Mouse (Mus musculus) cerebellum, adult 2 months (tissue): ENCODE results near the gene Krt88. TPM values are rescaled to one million over a fixed set of nuclear protein-coding genes. Genes with fewer than 3 reads are reported as not detected.

ENCODE experiments used
- DNase-seq, 2 experiments: peaks; one replicate each; pipeline ENCODE4 v3.0.0; 2021
- H3K27ac ChIP-seq: fragments of 200-500 bp; 2 replicates; pipeline ENCODE4 v1.5.1; 2012; ENCODE audit warnings: low read length, control low read depth, inconsistent platforms; ENCODE audit not compliant: insufficient read depth
- H3K27me3 ChIP-seq: fragments of 200-500 bp; 2 replicates; pipeline ENCODE4 v1.6.1; 2012; ENCODE audit warnings: inconsistent platforms, mild to moderate bottlenecking, low read length, moderate library complexity; ENCODE audit not compliant: control insufficient read depth, insufficient read depth
- H3K4me1 ChIP-seq: fragments of 200-500 bp; 2 replicates; pipeline ENCODE4 v1.6.1; 2011; ENCODE audit warnings: low read length; ENCODE audit not compliant: control insufficient read depth, insufficient read depth
- H3K4me3 ChIP-seq: fragments of 200-500 bp; replicated peaks from 2 replicates; pipeline ENCODE3; 2011; ENCODE audit warnings: mild to moderate bottlenecking, low read depth, low read length, control low read depth; ENCODE audit not compliant: insufficient read depth
- CTCF ChIP-seq: fragments of 200-500 bp; IDR thresholded peaks from 2 replicates; pipeline ENCODE4 v1.5.1; 2011; ENCODE audit warnings: low read depth, mild to moderate bottlenecking, control low read depth, low read length, moderate library complexity, borderline replicate concordance; ENCODE audit not compliant: insufficient read depth
- POLR2A ChIP-seq: fragments of 200-500 bp; IDR thresholded peaks from 2 replicates; pipeline ENCODE4 v1.6.1; 2011; ENCODE audit warnings: low read length, control low read depth, borderline replicate concordance; ENCODE audit not compliant: insufficient read depth
- WGBS: fragments of 180-500 bp; shearing (Covaris S2); methylation state at CpG from one replicate; pipeline ENCODE4 v1.1.7; 2018; 5-methylcytosine and 5-hydroxymethylcytosine counted together
- polyA plus RNA-seq: library from polyadenylated mRNA; depleted of rRNA; stranded (reverse); fragments of >200 nt; gene quantifications from 2 replicates; pipeline ENCODE4 v1.2.3, GENCODE M21; 2012; rRNA removed

Gene Krt88
- not detected in 2 replicates for polyA plus RNA-seq

DNA sequence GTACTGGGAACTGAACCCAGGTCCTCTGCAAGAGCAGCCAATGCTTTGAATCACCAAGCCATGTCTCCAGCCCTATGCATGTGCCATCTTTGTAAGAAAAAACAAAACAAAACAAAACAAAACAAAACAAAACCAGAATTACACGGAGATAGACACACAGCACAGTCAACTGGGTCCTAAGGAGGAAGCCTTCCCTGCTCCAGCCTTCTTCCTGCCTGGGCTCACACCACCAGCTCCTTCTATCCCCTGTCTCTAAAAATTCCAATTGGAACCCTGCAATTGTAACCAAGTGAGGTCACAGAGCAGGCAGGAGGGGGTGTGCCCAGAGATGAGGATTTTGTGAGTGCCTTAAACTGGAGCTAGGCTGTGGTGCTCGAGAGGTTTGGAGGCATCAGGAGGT, at the start of gene Krt88:
Krt88 (plus strand) TSS at position 301 of the 400 bp plus-strand sequence.
- WGBS, result 62% methylated on average over 2 of the region's 2 CpGs
- no peaks in the 10 kb centered on the region for H3K27me3 ChIP-seq
- H3K4me1 ChIP-seq, result no peaks in the 10 kb centered on the region
- DNase-seq, result no peak
- no peak within 1 kb of the TSS for H3K4me3 ChIP-seq
- no peak within 1 kb of the TSS for H3K27ac ChIP-seq
- TF ChIP-seq POLR2A (no peak), CTCF (no peak)

GRCm38 (mm10) chr15:101398269-101398668, 49.3 kb upstream of the Krt88 start:
- TF ChIP-seq CTCF (no peak), POLR2A (no peak)
- DNase-seq, result peak in 1 of 2 experiments; percentile 21
- H3K4me3 ChIP-seq, result no peak overlapping the region
- 61% methylated on average over 8 of the region's 8 CpGs for WGBS
- no peaks in the 10 kb centered on the region for H3K4me1 ChIP-seq
- H3K27me3 ChIP-seq, result no peaks in the 10 kb centered on the region
- H3K27ac ChIP-seq, result no peak overlapping the region

DNA sequence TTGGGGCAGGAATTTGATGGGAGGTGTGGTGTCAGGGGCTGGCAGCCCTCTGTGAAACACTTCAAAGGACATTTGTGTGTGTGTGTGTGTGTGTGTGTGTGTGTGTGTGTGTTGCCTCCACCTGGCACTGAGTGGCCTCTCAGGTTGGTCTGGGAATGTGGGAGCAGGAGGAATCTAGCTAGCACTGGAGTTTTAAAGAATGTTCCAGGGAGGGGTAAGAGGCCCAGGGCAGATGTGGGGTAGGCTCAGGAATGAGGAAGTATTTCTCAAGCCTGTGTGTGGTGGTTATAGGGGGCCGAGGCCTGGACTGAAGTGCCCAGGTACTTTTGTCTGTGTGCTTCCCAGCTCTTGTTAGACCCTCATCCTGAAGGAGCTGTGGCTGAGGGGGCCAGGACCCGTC, 36.8 kb upstream of the Krt88 start, which contains the start of gene Krt7:
Krt7 (plus strand) TSS at position 269 of the 400 bp plus-strand sequence.
- DNase-seq, result no peak
- Histone ChIP-seq H3K4me3 (no peak within 1 kb of the TSS), H3K27me3 (no peaks in the 10 kb centered on the region), H3K4me1 (peaks cover 17% of the 10 kb centered on the region), H3K27ac (no peak within 1 kb of the TSS)
- WGBS, result 85% methylated on average over 2 of the region's 2 CpGs
- TF ChIP-seq CTCF (no peak), POLR2A (no peak)

GRCm38 (mm10) chr15:101412188-101412587, 35.4 kb upstream of the Krt88 start:
- peak in 1 of 2 experiments; percentile 9 for DNase-seq
- 24% methylated on average over 31 of the region's 31 CpGs for WGBS
- H3K27ac ChIP-seq, result no peak overlapping the region
- H3K4me3 ChIP-seq, result peak overlapping the region; percentile 11
- no peaks in the 10 kb centered on the region for H3K27me3 ChIP-seq
- TF ChIP-seq CTCF (no peak), POLR2A (no peak)
- H3K4me1 ChIP-seq, result peaks cover 22% of the 10 kb centered on the region

DNA sequence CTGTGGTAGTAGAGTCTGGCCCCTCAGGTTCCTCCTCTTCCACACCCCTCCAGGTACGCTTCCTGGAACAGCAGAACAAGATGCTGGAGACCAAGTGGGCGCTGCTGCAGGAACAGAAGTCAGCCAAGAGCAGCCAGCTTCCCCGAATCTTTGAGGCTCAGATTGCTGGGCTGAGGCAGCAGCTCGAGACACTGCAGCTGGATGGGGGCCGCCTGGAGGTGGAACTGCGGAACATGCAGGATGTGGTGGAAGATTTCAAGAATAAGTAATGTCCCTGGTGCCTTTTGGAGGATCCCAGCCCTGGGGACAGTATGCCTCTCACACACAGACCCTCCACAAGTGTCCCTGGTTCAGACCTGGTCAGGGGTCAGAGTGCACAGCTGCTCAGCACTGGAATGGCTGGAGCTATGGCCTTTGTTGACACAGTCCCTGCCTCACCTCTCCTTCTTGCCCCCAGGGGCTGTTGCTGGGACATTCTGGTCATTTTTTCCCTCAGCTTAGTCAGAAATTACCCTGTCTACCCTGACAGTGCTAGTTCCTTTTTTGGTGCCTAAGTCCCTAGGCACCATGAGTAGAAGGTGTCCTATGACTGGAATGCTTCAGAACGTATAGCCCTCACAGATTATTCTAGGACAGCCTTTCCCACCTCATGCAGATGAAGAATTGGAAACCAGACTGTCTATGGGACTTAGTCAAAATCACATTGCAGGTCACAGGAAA, 33.5 kb upstream of the Krt88 start:
- Histone ChIP-seq H3K4me3 (no peak overlapping the region), H3K27ac (no peak overlapping the region), H3K4me1 (peaks cover 22% of the 10 kb centered on the region), H3K27me3 (no peaks in the 10 kb centered on the region)
- 88% methylated on average over 7 of the region's 7 CpGs for WGBS
- DNase-seq, result no peak
- TF ChIP-seq POLR2A (no peak), CTCF (no peak)

DNA sequence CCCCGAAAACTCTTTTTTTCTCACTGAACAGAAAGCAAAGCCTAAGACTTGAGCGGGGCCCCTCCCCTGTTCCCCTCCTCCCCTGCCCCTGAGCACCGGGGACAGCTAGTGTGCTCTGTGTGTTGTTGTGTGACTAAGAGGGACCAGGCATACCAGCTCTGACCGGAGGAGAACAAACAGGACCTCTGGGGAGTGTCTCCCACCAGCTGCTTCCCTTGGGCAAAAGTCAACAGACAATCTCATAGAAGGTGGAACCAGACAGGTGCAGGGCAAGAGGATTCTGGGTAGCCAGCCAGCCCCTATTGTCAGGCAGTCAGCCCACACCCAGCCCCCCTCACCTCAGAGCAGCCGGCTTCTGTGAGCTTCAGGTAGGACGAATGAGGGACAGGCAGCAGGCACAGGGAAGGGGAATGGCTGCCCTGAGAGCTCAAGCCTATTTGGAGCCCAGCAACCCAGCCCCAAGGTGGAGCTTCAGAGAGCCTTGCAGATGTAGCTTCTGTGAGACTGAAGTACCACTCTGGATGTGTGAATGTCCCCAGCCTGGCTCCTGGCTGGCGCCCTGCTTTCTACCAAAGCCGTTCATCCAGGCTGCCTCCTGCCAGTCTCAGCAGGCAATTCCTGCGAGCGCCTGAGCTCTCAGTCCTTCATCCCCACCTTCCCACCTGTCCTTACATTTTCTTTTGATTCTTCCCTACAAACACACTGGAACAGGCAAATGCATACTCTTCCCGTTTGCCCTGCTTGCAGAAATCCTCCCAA, 32.6 kb upstream of the Krt88 start:
- TF ChIP-seq CTCF (no peak), POLR2A (no peak)
- 32% methylated on average over 11 of the region's 11 CpGs for WGBS
- peak; percentile 57 to 62 for DNase-seq
- Histone ChIP-seq H3K4me1 (peaks cover 22% of the 10 kb centered on the region), H3K27me3 (no peaks in the 10 kb centered on the region), H3K4me3 (no peak overlapping the region), H3K27ac (no peak overlapping the region)

GRCm38 (mm10) chr15:101418950-101419349, 28.6 kb upstream of the Krt88 start:
- 94% methylated on average over 4 of the region's 4 CpGs for WGBS
- TF ChIP-seq POLR2A (no peak), CTCF (no peak)
- no peak for DNase-seq

GRCm38 (mm10) chr15:101420903-101421302, 26.6 kb upstream of the Krt88 start:
- no peaks in the 10 kb centered on the region for H3K27me3 ChIP-seq
- H3K27ac ChIP-seq, result no peak overlapping the region
- 28% methylated on average over 6 of the region's 6 CpGs for WGBS
- peaks cover 4% of the 10 kb centered on the region; the same call in 1 of the 2 replicates for H3K4me1 ChIP-seq
- H3K4me3 ChIP-seq, result no peak overlapping the region
- DNase-seq, result no peak
- TF ChIP-seq POLR2A (no peak), CTCF (no peak)

More at GRCm38 (mm10) chr15:101418950-101419349, 28.6 kb upstream of the Krt88 start:
- Histone ChIP-seq H3K4me3 (no peak overlapping the region), H3K27me3 (no peaks in the 10 kb centered on the region), H3K4me1 (peaks cover 18% of the 10 kb centered on the region), H3K27ac (no peak overlapping the region)

- WGBS, result 37% methylated on average over 5 of the region's 5 CpGs
- DNase-seq, result no peak
- no peaks in the 10 kb centered on the region; the same call in 1 of the 2 replicates for H3K27me3 ChIP-seq
These were observed 22.6 kb upstream of the Krt88 start for GRCm38 (mm10) chr15:101424914-101425313.

More at GRCm38 (mm10) chr15:101424914-101425313, 22.6 kb upstream of the Krt88 start:
- Histone ChIP-seq H3K4me1 (no peaks in the 10 kb centered on the region), H3K4me3 (no peak overlapping the region), H3K27ac (no peak overlapping the region)
- no peak for TF ChIP-seq POLR2A
- no peak for TF ChIP-seq CTCF
